Mouse (Mus musculus) kidney, adult 8-10 months (tissue): ENCODE measurements around the gene Rsph3b.
"Not testable (repeated sequence)": the region's sequence is repeated elsewhere in the genome, so short reads cannot be mapped to it uniquely, and the experiment has no call there.

ENCODE experiments used
- DNase-seq, 2 experiments: peaks; one replicate each; pipeline ENCODE4 v3.0.0; 2022

Rsph3b gene

DNA sequence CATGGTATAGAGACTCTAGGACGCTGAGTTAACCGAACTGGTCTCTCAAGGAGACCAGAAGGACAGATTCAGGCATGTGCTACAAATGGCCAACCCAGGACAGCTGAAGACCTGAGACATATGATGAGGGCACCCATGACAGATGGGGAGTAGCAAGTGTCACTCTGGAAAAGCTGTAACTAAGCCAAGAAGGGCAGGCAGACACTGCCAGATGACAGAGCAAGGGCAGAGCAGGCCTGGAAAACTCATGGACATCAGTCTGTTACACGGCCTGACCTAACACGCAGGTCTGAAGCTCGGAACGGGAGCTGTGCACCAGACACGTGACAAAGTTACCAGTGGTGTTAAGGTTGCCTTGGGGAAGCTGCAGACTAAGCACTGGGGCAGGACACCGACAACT is 10.4 kb upstream of the Rsph3b start:
- peak in 1 of 2 experiments; percentile 13 for DNase-seq

DNA sequence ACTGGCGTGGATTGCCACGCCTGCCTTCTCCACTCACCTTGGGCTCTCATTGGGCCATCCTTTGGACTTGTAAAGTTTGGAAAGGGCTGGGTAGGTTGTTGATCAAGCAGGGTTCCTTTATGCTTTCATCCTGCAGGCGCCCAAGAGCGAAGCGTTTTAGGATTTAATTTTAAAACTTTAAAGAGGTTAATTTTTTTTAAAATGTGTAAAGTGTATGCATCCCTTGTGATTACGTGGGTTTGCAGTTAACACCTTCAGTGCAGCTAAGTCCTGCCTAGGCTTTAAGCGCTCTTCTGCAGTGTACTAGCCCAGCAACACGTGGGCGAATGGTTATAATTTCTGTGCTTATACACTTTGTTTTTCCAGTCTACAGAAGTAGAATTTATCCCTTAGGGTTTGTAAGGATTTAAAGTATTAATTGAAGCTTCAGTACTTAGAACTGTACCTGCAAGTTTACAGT is 317 bp upstream of the Rsph3b start:
- not testable (repeated sequence) for DNase-seq

DNA sequence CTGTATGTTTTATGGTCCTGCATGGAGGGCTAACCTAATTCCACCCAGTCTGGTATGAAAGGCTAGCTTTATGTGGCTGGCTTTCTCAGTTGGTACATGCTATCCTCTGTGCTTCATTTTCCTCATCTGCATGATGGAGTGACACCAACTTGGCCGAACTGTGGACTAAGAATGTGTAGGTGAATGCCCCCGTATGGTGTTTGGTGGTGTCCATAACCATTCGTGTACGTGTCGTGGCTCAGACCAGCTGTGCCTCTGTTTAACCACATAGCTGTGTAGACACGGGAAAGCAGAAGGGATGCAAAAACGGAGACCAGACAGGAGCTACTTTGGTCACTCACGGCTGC is 872 bp downstream of the Rsph3b start:
- DNase-seq = not testable (repeated sequence)

DNA sequence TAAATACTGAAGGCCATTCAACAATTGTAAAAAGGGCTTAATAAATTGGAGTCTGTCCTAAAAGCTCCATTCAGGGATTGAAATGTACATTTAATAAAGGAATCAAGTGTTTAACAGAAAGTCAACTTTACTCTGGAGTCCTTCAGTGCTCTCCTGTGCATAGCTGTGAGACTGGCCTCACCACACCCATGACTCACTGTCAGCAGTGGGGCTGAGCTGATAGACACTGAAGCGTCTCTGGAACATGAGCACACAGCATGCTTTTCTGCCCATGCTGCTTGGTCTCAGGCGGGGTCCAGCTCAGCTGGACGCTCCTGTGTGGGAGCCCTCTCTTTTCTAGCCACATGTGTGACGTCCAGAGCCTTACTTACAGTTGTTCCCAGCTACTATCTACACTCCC is 5.9 kb downstream of the Rsph3b start:
- not testable (repeated sequence) for DNase-seq

DNA sequence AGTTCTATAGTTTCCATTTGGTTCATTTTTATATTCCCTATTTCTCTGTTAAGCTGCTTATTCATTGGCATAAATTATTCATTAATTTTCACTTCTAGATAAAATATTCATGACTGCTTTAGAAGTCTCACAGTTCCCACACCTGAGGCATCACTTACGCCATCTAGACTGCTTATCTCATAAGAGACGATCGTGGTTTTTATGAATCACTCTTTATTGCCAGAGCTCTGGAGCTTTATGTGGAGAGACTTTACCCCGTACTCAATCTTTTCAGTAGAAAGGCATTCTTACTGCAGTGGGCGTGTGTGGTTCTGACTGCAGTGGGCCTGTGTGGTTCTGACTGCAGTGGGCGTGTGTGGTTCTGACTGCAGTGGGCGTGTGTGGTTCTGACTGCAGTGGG is 16.9 kb downstream of the Rsph3b start:
- DNase-seq = not testable (repeated sequence)

DNA sequence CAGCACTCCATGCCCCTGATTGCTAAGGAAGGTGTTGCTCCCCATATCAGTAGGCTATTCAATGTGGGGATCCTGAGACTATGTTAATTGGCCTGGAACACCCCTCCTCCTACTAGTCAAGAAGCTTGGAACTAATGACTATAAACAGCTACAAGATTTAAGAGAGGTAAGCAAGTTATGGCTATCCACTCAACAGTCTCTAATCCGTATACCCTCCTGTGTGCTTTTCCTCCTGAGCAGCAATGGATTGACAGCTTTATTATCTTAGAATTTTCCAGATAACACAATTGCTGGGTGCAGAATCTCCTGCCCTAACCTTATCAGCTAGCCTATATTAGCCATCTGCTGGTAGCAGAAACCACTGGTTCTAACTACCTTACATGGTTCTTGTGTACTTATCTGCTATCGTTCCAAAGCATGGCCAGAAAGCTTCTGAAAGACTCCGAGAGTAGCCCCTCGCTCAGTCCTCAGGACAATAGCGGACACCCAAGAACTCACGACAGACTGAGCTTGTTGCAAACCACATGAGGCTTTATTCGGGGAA is 28.1 kb downstream of the Rsph3b start:
- DNase-seq = not testable (repeated sequence)

DNA sequence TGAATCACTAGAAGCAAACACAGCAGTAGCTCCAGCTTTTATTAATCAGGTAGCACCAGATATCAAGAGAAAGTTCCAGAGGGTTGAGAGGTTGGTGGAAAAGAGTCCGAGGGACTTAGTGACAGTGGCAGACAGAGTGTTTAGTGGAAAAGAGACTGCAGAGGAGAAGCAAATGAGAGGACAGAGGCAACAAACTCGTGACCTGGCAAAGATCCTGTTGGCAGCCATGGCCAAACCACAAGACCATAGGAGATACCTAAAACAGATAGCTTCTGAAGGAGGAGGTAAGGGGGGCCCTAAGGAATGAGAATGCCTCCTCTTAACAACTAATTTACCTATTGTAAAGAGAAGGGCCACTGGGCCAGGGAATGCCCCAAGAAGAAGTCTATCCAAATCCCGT is 29.1 kb downstream of the Rsph3b start:
- not testable (repeated sequence) for DNase-seq

DNA sequence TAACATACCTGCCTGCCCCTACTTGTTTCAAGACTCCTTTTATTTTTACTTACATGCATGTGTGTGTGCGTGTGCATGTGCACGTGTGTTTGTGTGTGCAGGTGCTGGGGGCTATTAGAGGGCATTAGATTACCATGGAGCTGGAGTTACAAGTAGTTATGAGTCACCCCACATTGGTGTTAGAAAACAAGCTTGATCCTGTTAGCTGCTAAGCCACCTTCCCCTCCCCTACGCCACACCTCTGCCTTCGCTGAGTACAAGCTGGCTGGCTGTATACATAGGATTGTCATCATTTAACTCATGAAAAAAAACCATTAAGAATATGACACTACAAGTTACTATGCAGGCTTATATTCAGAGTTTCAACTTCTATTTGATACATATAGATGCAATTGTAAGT is 33.2 kb downstream of the Rsph3b start:
- not testable (repeated sequence) for DNase-seq

DNA sequence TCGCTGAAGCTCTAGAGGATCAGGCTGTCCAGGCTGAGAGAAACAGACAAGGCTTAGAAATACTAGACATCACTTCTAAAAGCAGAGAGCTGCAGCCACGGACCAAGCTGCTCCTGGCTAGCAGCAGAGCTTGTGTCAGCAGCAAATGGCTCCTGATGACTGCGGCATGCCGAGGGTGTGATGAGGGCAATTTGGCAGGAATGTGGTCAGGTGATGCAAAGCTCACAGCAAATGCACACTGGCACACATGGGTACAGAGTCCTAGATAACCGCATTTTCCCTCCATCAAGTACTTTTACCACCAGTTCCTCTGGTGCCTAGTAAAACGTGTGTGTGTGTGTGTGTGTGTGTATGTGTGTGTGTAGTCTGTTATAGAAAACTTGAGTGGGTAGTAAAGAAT is 34.4 kb downstream of the Rsph3b start:
- DNase-seq = not testable (repeated sequence)

DNA sequence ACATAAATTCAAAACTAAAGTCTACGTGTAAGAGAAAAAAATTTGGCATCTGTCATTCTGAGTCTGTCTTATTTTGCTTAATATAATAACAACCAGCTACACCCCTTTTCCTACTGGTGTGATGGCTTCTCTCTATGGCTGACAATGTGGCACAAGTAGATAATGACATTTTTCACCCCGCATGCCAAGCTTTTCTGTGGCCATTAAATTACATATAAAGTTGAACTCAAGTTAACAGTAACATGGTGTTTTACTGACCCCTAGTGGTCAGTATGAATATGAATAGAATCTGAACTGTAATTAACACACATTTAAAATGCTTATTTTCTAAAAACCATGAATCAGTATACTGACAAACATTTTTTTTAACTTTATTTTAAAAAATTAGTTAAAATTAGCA is 48.1 kb downstream of the Rsph3b start:
- DNase-seq = not testable (repeated sequence)

DNA sequence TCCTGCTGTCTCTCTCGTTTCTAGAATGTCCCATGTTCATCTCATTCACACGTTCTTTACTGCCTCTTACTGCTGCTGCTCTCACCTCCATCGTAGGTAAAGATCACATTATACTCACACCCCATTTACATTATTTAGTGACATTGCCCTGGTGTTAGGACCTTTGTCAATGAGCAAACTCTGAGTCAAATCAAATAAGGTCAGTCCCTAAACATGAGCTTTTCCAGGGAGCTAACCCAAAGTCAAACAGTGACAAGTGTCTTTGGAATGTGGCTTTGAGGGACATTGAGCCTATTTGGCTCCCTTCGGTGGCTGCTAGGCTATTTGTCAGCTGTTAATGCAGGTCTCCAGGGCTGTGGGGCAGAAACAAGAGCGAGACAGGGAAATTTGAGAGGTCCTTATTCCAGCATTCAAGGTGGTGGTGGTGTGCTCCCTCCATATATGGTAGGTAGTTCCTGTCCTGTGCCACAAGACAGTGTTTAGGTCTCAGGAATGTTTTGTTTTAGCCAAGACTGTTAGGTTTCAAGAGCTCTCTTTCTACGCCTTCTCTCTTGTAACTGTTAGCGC is 50.4 kb downstream of the Rsph3b start:
- peak in 1 of 2 experiments; percentile 18 for DNase-seq

DNA sequence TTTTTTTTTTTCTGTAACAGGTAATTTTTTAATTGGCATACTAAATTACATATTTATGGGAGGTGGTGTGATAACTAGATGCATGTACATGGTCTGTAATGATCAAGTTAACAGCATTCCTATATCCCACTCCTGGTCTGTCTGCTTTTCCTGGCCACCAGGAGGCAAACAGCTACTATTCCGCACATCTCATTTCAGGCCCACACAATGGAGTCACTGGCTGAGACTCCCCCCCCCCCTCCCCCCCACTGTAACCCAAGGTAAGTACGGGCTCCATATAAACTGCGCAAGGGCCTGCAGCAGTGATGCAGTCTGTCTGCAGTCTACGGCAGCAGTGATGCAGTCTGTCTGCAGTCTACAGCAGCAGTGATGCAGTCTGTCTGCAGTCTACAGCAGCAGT is 51.7 kb downstream of the Rsph3b start:
- no peak for DNase-seq

DNA sequence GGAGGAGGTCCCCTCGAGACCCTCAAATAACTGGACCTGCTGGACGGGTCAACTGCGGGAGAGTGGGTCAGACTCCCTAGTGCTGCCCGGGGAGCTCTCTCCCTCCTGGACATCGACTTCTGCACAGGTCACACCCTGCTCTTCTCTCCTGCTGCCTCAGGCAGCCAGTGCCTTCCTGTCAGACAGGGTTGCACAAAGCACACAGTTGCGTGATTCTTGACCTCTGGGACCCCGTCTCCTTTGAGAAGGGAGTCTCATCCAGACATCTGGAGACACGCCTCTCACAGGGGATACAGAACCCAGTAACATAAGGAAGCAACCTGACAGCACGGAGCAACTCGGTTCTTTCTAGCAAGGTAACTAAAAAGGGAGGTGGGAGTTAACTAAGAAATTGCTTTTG is 55.1 kb downstream of the Rsph3b start:
- no peak for DNase-seq

DNA sequence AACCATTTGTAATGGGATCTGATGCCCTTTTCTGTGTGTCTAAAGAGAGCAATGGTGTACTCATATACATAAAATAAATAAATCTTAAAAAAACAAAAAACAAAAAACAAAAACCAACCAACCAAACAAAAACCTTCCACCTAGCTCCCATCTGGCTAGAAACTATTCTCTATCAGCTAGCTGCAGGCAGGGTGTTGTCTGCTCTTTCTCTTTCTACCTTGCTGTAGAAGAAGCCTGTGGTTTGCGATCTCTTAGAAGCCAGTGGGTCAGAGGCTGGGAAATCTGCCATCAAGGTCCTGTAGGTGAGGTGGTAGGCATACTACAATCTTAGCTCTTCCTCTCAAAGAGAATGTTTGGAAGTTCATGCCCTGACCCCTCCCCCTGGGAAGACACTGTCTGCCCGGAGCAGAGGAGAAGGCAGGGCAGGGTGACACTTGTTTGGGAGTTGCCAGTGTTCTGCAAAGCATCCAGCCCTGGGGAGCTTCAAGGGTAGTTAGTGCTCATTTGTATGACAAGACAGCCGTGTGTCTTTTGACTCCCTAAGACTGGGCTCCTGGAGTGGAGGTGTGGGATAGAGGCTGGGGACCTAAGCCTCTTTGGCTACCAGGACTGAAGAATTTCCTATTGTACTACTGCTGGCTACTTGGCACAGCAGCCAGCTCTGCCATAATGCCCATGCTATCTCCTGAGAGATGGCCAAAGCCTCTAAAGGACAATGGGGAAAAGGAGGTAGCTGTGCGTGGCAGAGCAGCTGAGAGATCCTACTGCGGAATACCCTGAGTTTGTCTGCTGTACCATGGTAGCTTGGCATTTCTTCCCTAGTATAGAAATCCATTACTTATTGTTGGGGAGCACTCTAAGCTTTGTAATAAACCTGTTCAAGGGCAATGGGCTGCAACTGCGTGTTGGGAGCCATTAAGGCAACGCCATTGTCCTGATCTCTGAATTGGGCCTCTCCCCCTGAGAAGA is 56.2 kb downstream of the Rsph3b start:
- no peak for DNase-seq

DNA sequence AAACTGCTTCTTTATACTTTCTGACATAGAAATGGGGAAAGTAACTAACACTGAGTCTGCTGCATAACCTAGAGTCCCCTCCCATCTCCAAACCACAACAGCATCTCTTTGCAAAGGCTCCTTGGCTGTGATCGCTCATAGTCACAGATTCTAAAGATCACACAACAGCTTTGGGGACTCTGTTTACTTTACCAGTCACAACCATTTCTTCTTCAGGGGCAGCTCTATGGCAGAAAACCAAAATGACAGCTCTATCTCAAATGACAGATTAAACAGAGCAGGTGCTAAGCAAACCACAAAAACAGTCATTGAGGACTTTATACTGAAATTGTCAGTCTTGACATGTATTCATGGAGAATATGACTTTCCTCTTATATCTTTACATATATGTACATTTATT is 62.0 kb downstream of the Rsph3b start:
- no peak for DNase-seq

DNA sequence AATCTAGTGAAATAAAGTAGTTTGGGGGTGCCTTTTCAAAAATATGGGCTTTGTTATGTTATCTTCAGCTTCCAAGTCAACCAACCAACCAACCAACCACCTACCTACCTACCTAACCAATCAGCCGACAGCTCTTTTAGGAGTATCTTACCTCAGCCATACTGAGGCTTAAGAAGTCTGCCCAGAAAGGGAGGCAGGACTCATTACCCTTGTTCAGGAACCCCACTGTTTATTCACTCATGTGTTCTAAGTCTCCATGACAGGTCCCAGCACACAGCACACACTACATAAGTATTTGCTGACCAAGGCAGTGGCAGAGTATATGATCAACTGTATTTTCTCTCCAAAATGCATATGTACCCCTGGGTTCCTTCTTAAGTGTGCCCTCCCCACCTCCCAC is 64.0 kb downstream of the Rsph3b start:
- no peak for DNase-seq

DNA sequence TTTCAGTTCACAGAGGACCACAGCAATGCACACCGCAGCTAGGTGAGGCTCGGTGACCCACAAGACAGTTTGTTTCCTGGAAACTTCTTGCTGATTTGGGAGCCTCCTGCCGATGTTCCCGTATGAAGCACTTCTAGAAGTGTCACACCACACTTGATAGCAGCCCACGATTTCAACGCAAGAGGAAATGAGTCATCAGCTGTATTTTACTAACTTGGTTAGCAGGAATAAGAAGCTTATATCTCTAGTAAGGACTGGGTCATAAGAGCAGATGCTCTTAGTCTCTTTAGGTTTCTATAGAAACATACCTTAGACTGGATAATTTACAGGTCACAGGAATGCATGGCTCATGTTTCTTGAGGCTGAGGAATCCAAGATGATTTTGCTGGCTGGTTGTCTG is 67.2 kb downstream of the Rsph3b start:
- DNase-seq = no peak

DNA sequence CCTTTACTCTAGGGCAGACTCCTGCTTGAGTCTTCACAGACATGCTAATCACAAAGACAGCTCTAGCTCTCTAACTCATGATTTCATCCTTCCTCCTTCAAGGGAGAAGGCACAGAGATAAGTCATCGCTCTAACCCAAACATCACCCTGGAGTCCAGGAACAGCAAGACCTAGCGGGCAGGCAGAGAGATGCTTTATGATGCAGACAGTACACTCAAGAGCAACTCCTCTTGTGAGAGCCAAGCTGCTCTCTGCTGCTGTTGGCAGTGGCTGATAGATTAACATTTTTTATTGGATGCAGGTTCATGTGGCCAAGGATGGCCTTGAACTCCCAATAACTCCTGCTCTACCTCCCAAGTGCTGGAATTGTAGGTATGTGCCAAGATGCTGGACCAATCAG is 77.1 kb downstream of the Rsph3b start:
- DNase-seq = no peak

DNA sequence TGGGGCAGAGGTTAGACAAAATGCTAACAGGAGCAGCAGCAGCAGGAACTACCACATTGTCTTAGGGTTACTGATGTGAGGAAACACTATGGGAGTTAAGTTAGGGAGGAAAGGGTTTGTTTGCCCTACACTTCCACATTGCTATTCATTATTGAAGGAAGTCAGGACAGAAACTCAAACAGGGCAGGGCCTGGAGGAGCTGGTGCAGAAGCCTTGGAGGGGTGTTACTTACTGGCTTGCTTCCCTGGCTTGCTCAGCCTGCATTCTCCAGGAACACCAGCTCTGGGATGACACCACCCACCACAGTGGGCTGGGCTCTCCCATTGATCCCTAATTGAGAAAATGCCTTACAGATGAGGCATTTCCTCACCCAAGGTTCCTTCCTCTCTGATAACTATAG is 79.7 kb downstream of the Rsph3b start:
- DNase-seq = no peak

DNA sequence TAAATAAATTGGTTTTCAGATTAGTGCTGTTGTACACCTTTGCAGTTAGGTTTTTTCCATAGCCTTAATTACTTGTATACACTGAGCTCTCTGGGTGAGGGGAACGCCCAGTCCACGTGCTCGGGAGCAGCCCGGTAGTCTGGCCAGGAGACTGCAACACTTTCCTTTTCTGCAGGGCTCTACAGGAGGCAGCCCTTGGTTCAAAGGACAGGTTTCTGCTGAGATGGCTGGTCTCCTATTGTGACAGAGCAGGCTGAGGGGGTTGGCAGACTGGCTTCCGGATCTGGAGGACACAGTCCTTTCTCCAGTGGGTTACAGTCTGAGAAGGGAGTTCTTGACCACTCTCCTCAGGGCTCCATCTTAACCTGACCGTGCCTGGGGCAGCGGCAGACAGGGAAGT is 80.7 kb downstream of the Rsph3b start:
- DNase-seq = peak; percentile 84 to 85

DNA sequence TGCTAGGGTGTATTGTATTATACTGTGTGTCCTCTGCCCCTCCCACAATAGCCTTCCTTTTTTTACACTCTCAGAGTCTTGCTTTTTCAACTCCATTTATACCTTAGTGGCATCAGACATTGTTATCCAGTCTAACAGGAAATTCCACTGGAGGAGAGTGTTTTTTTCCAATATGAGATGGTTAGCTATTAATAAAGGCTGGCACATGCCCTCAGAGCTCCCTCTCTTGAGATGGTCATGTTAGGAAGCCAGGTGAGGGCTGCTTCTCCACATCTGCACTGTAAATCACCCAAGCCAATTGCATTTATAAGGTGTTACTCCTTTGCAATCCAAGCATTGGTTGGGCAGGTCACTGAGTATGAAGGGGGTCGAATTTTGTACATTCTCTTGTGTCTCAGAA is 81.9 kb downstream of the Rsph3b start:
- peak in 1 of 2 experiments; percentile 22 for DNase-seq

DNA sequence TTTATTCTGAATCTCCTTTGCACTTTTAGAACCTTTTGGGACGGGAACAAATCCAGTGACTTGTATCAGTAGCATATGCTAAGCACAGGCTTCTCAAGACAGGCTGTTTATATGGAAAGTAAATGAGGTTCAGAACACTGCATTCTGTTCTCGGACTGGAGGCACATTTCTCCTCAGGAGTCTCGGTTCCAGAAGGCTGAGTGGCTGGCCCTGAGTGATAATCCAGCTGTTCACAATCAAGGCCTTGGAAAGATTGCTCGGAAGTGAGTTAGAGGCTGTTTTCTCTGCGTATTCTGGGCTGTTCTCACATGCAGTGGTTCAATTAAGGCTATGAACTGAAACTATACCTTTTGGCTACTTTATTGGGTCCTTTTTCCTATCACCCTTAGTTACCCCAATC is 82.9 kb downstream of the Rsph3b start:
- DNase-seq = no peak

DNA sequence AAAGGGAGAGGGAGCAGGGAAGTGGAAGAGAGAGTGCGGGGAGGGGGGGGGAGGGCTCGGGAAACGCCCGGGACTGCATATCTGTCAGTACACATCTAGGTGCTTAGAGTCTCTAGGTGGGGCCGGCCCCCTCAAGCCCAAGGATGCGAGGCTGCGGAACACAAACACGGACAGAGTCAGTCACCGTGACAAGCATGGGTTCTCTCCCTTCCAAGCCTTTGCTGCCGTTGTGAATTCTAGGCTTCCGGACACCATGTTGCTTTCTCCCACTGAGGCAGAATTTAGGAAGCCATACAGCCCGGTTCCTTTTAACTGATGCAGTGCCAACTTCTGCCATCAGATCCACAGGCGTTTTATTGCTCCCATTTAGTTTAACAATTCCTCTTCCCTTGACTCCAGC is 83.6 kb downstream of the Rsph3b start:
- no peak for DNase-seq

DNA sequence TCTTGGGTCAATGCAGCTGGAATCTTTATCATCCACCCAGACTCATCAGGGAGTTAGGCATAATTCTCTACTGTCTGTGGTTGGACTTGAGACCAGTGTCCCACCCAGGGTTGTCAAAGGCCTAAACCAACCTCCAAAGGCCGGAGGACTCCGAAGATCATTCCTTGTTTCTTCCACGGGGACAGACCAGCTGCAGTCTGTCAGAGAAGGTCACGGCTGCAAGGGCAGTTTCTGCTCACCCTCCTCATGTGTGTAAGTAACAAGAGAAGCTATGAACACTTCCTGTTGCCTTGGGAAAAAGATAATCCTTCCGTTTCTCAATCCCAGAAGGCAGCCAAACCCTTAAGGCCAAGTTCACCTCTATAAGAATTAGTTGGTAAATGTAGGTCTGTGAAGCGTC is 85.0 kb downstream of the Rsph3b start:
- peak in 1 of 2 experiments; percentile 40 for DNase-seq
